Mouse (Mus musculus) limb, embryonic 14.5 days (tissue): ENCODE results near the gene Aldh3b3. TPM values are rescaled to one million over a fixed set of nuclear protein-coding genes. Genes with fewer than 3 reads are reported as not detected.

Experiments used
- ATAC-seq: fragments of 200-750 bp; cut with Nextera tagmentation; 2 replicates; pipeline ENCODE4 v1.8.0; 2017; ENCODE audit warnings: low read depth, moderate number of reproducible peaks, moderate TSS enrichment; ENCODE audit not compliant: low FRiP score
- DNase-seq: peaks from one replicate; pipeline ENCODE4 v3.0.0-alpha.2; 2015; ENCODE audit warnings: low spot score
- H3K27ac ChIP-seq: fragments of 300-500 bp; sonication (generic); replicated peaks from 2 replicates; pipeline ENCODE4 v1.5.1; 2014; ENCODE audit warnings: low read depth, mild to moderate bottlenecking, low read length, moderate library complexity, mixed read lengths
- H3K27me3 ChIP-seq: fragments of 300-500 bp; sonication (generic); 2 replicates; pipeline ENCODE4 v1.6.1; 2014; ENCODE audit warnings: low read length, mixed read lengths; ENCODE audit not compliant: control insufficient read depth, insufficient read depth
- H3K36me3 ChIP-seq: fragments of 300-500 bp; sonication (generic); 2 replicates; pipeline ENCODE4 v1.6.1; 2014; ENCODE audit warnings: mild to moderate bottlenecking, low read length, moderate library complexity, mixed read lengths; ENCODE audit not compliant: control insufficient read depth, insufficient read depth
- H3K4me1 ChIP-seq: fragments of 300-500 bp; sonication (generic); 2 replicates; pipeline ENCODE4 v1.6.1; 2014; ENCODE audit warnings: antibody characterized with exemption, low read length, mixed read lengths; ENCODE audit not compliant: control insufficient read depth, insufficient read depth
- H3K4me2 ChIP-seq: fragments of 300-500 bp; sonication (generic); replicated peaks from 2 replicates; pipeline ENCODE4 v1.6.1; 2014; ENCODE audit warnings: low read depth, mild to moderate bottlenecking, low read length, moderate library complexity; ENCODE audit not compliant: severe bottlenecking
- H3K4me3 ChIP-seq: fragments of 300-500 bp; sonication (generic); replicated peaks from 2 replicates; pipeline ENCODE4 v1.5.1; 2014; ENCODE audit warnings: low read length
- H3K9ac ChIP-seq: fragments of 300-500 bp; sonication (generic); 2 replicates; pipeline ENCODE4 v1.6.1; 2014; ENCODE audit warnings: mild to moderate bottlenecking, low read depth, low read length, moderate library complexity; ENCODE audit not compliant: severe bottlenecking
- H3K9me3 ChIP-seq: fragments of 300-500 bp; sonication (generic); 2 replicates; pipeline ENCODE4 v1.6.1; 2016; ENCODE audit warnings: low read length; ENCODE audit not compliant: control insufficient read depth
- POLR2A ChIP-seq: fragments of 200-500 bp; IDR thresholded peaks from 2 replicates; pipeline ENCODE4 v1.8.0; 2012; ENCODE audit warnings: inconsistent platforms, mild to moderate bottlenecking, moderate library complexity, borderline replicate concordance; ENCODE audit not compliant: insufficient read depth, insufficient read length; ENCODE audit errors: extremely low read depth
- WGBS: fragments of 180-500 bp; shearing (Covaris S2); extraction: QIAGEN DNeasy Blood & Tissue Kit; methylation state at CpG from one replicate; pipeline ENCODE4 v1.1.7; 2014; 5-methylcytosine and 5-hydroxymethylcytosine counted together
- polyA plus RNA-seq, 2 experiments: library from polyadenylated mRNA; depleted of rRNA in 1 of 2; stranded (reverse) in 1 of 2; unstranded in 1 of 2; fragments of >200 nt; fragmentation: Nextera tagmentation in 1 of 2; extraction: Ambion mirVana in 1 of 2; gene quantifications; 2 replicates each; pipeline versions ENCODE4 v1.2.1 to v1.2.3; 2012 to 2014

Gene Aldh3b3
- polyA plus RNA-seq, 2 experiments: 0.33 to 0.52 TPM

- H3K27me3 ChIP-seq: no peaks in the 10 kb centered on the region
- ATAC-seq (no peak), DNase-seq (no peak)
- WGBS: 64% methylated on average over 8 of the region's 8 CpGs
- H3K27ac ChIP-seq: no peak overlapping the region
- no peaks in the 10 kb centered on the region for H3K9me3 ChIP-seq
- H3K4me3 ChIP-seq: no peak overlapping the region
- H3K4me2 ChIP-seq: no peak overlapping the region
- peaks cover 12% of the 10 kb centered on the region for H3K4me1 ChIP-seq
- H3K36me3 ChIP-seq: no peaks in the 10 kb centered on the region
- no peak overlapping the region for H3K9ac ChIP-seq
- no peak for TF ChIP-seq POLR2A
Observed at GRCm38 (mm10) chr19:3997231-3997630, 38.8 kb downstream of the Aldh3b3 start.

DNA sequence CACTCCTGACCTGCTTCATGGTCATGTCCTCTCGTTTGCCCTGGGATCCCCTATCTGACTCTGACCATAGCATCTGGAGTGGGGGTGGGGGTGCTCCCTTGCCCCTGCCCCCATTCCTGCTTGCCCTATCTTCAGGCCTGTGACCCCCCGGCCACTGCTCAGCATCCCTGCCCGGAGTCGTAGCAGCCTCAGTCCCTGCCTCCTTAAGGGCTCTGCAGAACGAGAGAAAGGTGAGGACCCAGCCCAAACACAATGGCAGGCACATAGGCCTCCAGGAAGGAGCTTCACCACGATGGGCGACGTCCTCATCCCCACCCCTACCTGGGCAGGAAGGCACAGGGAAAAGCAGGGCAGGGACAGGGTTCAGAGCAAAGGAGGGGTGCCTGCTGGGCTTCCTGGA lies 39.9 kb downstream of the Aldh3b3 start:
- H3K27ac ChIP-seq: no peak overlapping the region
- DNase-seq: no peak
- no peaks in the 10 kb centered on the region for H3K36me3 ChIP-seq
- no peak overlapping the region for H3K4me3 ChIP-seq
- H3K4me2 ChIP-seq: no peak overlapping the region
- H3K9me3 ChIP-seq: no peaks in the 10 kb centered on the region
- 68% methylated on average over 8 of the region's 8 CpGs for WGBS
- TF ChIP-seq POLR2A: no peak
- no peaks in the 10 kb centered on the region for H3K27me3 ChIP-seq
- H3K4me1 ChIP-seq: peaks cover 12% of the 10 kb centered on the region
- ATAC-seq: no peak
- no peak overlapping the region for H3K9ac ChIP-seq

- Histone ChIP-seq H3K27ac (no peak overlapping the region), H3K27me3 (no peaks in the 10 kb centered on the region), H3K4me2 (peak overlapping the region; percentile 85), H3K9me3 (no peaks in the 10 kb centered on the region), H3K9ac (no peak overlapping the region), H3K4me3 (no peak overlapping the region; the same call in 1 of the 2 replicates), H3K36me3 (peaks cover 3% of the 10 kb centered on the region; the same call in 1 of the 2 replicates), H3K4me1 (peaks cover 12% of the 10 kb centered on the region)
- DNase-seq: no peak
- no peak for ATAC-seq
- WGBS: 90% methylated on average over 9 of the region's 9 CpGs
- no peak for TF ChIP-seq POLR2A
Observed at GRCm38 (mm10) chr19:3999121-3999730, 40.8 kb downstream of the Aldh3b3 start.

DNA sequence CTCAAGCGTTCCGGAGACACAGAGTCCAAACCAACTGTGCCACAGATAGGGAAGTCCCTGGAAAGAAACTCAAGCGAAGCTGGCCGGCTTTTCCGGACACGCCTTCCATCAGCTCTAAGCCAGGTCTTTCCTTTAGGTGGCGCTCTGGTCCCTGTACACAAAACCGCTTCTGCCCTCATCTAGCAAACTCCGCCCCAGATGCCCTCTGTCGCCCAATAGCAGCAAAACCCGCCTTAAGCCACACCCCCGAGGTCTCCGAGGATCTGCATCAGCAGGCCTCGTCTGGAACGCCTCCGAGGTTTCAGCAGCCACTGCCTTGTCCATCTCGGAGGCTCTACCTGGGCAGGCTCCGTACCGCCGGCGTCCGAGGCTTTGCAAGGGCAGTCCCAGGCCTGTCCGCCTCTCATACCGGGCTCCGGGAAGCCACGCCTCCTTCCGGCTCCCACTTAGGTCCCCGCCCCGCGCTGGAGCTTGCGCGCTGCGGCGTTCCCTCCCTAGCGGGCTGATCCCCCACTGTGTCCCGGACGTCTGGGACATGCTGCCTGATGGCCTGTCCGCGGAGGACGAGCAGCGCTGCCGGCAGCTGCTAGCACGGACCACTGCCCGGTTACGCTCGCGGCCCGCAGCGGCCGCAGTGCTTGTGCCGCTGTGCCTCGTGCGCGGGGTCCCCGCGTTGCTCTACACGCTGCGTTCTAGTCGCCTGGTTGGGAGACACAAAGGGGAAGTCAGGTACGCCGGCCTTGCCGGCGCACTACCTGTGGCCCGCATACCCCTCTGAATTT lies 41.9 kb downstream of the Aldh3b3 start, which contains the start of the genes Nudt8 and Gm49405:
Gene Nudt8, plus strand, starts transcription at position 462 of the 782 bp plus-strand sequence.
Gene Gm49405, plus strand, starts transcription at position 508 of the 782 bp plus-strand sequence.
- Histone ChIP-seq H3K4me1 (peaks cover 12% of the 10 kb centered on the region), H3K9ac (peak within 1 kb of the TSS; percentile 81), H3K27me3 (no peaks in the 10 kb centered on the region), H3K4me3 (peak within 1 kb of the TSS; percentile 70), H3K4me2 (peak within 1 kb of the TSS; percentile 85), H3K9me3 (no peaks in the 10 kb centered on the region), H3K36me3 (peaks cover 9% of the 10 kb centered on the region), H3K27ac (peak within 1 kb of the TSS; percentile 93)
- ATAC-seq: peak; percentile 92
- TF ChIP-seq POLR2A: peak; percentile 93; the same call in 1 of the 2 replicates
- peak; percentile 97 for DNase-seq
- WGBS: 1% methylated on average over 50 of the region's 64 CpGs

- Histone ChIP-seq H3K4me2 (peak overlapping the region; percentile 85), H3K4me1 (peaks cover 12% of the 10 kb centered on the region), H3K9me3 (no peaks in the 10 kb centered on the region), H3K4me3 (peak overlapping the region; percentile 70), H3K36me3 (peaks cover 16% of the 10 kb centered on the region), H3K27me3 (no peaks in the 10 kb centered on the region), H3K27ac (peak overlapping the region; percentile 93), H3K9ac (peak overlapping the region; percentile 81)
- DNase-seq: no peak
- WGBS: 13% methylated on average over 16 of the region's 17 CpGs
- no peak for ATAC-seq
- no peak for TF ChIP-seq POLR2A
Observed at GRCm38 (mm10) chr19:4000949-4001525, 42.6 kb downstream of the Aldh3b3 start.
